Mouse (Mus musculus) kidney, embryonic 15.5 days (tissue): ENCODE measurements around the gene Gsdme. TPM values are rescaled to one million over a fixed set of nuclear protein-coding genes. Genes with fewer than 3 reads are reported as not detected.

Source experiments
- ATAC-seq: fragments of 200-750 bp; cut with Nextera tagmentation; replicated peaks from 2 replicates; pipeline ENCODE4 v1.8.0; 2017; ENCODE audit warnings: moderate TSS enrichment; ENCODE audit not compliant: low FRiP score
- H3K27ac ChIP-seq: fragments of 300-500 bp; sonication (generic); 2 replicates; pipeline ENCODE4 v1.5.1; 2015; ENCODE audit warnings: mild to moderate bottlenecking, inconsistent platforms
- H3K27me3 ChIP-seq: fragments of 300-500 bp; sonication (generic); 2 replicates; pipeline ENCODE4 v1.6.1; 2015; ENCODE audit warnings: inconsistent platforms
- H3K36me3 ChIP-seq: fragments of 300-500 bp; sonication (generic); 2 replicates; pipeline ENCODE4 v1.6.1; 2015; ENCODE audit warnings: inconsistent platforms
- H3K4me1 ChIP-seq: fragments of 300-500 bp; sonication (generic); 2 replicates; pipeline ENCODE4 v1.6.1; 2015; ENCODE audit warnings: inconsistent platforms
- H3K4me2 ChIP-seq: fragments of 300-500 bp; sonication (generic); 2 replicates; pipeline ENCODE4 v1.6.1; 2015; ENCODE audit warnings: moderate library complexity, mild to moderate bottlenecking, inconsistent platforms
- H3K4me3 ChIP-seq: fragments of 300-500 bp; sonication (generic); replicated peaks from 2 replicates; pipeline ENCODE4 v1.5.1; 2015; ENCODE audit warnings: mild to moderate bottlenecking, inconsistent platforms
- H3K9ac ChIP-seq: fragments of 300-500 bp; sonication (generic); 2 replicates; pipeline ENCODE4 v1.6.1; 2015; ENCODE audit warnings: mild to moderate bottlenecking, inconsistent platforms
- H3K9me3 ChIP-seq: fragments of 300-500 bp; sonication (generic); replicated peaks from 2 replicates; pipeline ENCODE4 v1.6.1; 2016; ENCODE audit warnings: inconsistent platforms
- WGBS: fragments of 180-500 bp; shearing (Covaris S2); methylation state at CpG from one replicate; pipeline ENCODE4 v1.1.7; 2015; ENCODE audit warnings: mixed read lengths; 5-methylcytosine and 5-hydroxymethylcytosine counted together
- polyA plus RNA-seq: library from polyadenylated mRNA; unstranded; fragments of >200 nt; fragmentation: Nextera tagmentation; extraction: Ambion mirVana; gene quantifications from 2 replicates; pipeline ENCODE4 v1.2.1, GENCODE M21; 2015

Gsdme gene
- polyA plus RNA-seq, 1 experiment from 2014 or later: 56.2 TPM

DNA sequence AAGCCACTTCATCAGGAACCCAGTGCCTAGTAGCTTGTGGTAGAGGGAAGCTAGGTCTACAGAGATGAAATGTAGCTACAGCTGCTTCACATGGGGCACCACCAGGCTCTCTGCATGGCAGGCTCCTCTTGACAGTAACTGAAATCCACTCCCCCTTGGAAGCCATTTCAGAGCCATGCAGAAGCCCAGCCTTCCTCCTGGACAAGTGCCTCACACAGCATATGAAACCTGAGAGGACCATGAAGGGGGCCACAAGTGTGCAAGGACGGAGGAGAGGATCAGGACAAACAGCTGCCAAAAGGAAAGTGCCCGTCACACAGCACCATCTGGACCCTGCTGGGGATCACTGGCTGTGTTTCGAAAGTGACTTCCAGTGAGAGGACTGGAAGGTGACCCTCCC is 45.0 kb downstream of the Gsdme start:
- no peaks in the 10 kb centered on the region for H3K9me3 ChIP-seq
- H3K9ac ChIP-seq: no peak overlapping the region
- ATAC-seq: no peak
- no peaks in the 10 kb centered on the region for H3K36me3 ChIP-seq
- H3K27ac ChIP-seq: no peak overlapping the region
- WGBS: 49% methylated on average over 3 of the region's 3 CpGs
- H3K4me1 ChIP-seq: peaks cover 5% of the 10 kb centered on the region; the same call in 1 of the 2 replicates
- no peak overlapping the region for H3K4me2 ChIP-seq
- no peak overlapping the region for H3K4me3 ChIP-seq
- no peaks in the 10 kb centered on the region for H3K27me3 ChIP-seq

DNA sequence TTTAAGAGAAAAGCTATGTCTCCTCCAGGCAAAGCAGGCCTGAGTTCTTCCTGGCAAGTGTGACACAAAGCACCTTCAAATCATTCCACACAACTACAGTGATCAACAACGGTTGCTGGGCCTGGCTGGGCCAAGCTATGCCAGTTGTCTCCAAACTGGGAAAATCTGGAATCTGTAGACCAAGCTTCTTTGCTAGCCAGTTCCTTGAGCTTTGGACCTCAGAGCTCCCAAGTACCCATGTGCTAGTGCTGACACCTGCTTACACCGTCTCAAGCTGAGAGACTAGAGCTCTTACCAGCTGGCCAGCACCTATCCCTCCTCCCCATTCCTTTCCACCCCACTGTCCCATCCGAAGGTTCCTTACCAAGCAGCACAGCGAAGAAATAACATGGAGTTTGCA is 47.7 kb downstream of the Gsdme start:
- H3K27ac ChIP-seq: no peak overlapping the region

DNA sequence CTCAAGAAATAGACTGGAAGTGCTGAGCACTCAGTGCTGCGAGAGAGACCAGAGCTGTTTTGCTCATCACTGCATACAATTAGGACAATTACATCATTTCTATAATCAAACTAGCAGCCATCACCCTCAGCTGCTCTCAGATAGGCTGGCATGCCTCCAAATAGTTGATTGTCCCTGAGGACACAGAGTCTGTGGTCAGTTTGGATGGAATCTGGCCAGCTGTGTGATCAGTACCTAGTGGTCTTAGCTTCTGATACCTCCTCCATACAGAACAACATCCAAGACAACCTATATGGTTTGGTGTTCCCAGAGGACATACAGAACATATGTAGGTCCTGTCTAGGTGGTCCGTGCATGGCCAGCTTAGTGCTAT is 48.3 kb downstream of the Gsdme start:
- no peak for ATAC-seq
- 86% methylated on average over 2 of the region's 2 CpGs for WGBS
- Histone ChIP-seq H3K4me2 (no peak overlapping the region), H3K27ac (no peak overlapping the region), H3K4me3 (no peak overlapping the region), H3K9ac (no peak overlapping the region), H3K36me3 (no peaks in the 10 kb centered on the region), H3K4me1 (peaks cover 5% of the 10 kb centered on the region; the same call in 1 of the 2 replicates), H3K9me3 (no peaks in the 10 kb centered on the region), H3K27me3 (no peaks in the 10 kb centered on the region)

More for the DNA sequence above, 47.7 kb downstream of the Gsdme start:
- Histone ChIP-seq H3K9me3 (no peaks in the 10 kb centered on the region), H3K27me3 (no peaks in the 10 kb centered on the region), H3K4me2 (no peak overlapping the region), H3K4me1 (peaks cover 5% of the 10 kb centered on the region; the same call in 1 of the 2 replicates), H3K9ac (no peak overlapping the region), H3K36me3 (no peaks in the 10 kb centered on the region), H3K4me3 (no peak overlapping the region)
- no peak for ATAC-seq
- WGBS: 88% methylated on average over 4 of the region's 4 CpGs

DNA sequence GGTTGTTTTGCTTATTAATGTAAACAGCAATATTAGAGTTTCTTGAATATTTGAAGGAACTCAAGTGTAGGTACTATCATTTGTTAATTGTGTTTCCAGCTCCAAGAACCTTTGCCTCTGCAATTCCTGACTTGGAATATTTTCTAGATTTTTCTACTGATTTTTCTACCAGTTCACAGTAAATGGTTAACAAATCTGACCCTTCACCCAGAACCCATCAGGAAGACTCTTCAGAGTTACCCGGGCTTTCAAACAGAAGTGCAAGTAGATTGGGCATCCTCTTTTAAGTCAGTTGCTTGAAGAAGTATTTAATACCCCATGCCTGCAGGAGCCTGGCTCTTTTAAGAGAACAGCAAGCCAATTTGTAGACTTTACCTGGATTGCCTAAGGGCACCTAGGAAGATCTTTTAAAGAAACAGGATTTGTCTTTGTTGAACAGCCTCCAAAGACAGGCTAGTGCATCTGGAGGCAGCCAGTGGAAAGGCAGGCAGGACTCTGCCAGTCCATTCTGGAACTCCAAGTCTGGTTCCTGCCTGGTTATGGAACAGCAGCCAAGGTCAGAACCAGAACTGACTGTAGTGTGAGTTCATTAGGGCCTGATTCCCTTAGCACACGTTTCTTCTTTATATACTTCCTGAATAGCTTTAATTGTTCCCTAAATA is 48.8 kb downstream of the Gsdme start:
- Histone ChIP-seq H3K9me3 (no peaks in the 10 kb centered on the region), H3K4me2 (no peak overlapping the region), H3K36me3 (no peaks in the 10 kb centered on the region), H3K27me3 (no peaks in the 10 kb centered on the region), H3K9ac (no peak overlapping the region), H3K27ac (0 out of 2 replicates have a peak overlapping the region, but pooled peaks have one; percentile 10), H3K4me1 (peaks cover 5% of the 10 kb centered on the region; the same call in 1 of the 2 replicates), H3K4me3 (no peak overlapping the region)
- WGBS: 61% methylated on average over 2 of the region's 2 CpGs
- no peak for ATAC-seq

DNA sequence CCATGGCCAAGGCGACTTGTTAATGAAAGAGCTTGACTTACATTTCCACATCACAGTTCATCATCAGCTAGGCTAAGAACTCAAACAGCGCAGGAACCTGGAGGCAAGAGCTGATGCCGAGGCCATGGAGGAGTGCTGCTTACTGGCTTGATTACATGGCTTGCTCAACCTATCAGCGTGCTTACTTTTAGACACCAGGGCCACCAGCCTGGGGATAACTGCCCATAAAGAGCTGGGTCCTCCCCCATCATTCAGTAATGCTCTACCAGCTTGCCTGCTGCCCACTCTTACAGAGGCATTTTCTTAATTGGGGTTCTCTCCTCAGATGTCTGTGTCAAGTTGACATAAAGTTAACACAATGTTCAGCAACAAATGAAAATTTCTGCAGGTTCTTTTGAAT is 58.6 kb downstream of the Gsdme start:
- Histone ChIP-seq H3K4me3 (no peak overlapping the region), H3K4me2 (no peak overlapping the region), H3K36me3 (no peaks in the 10 kb centered on the region; the same call in 1 of the 2 replicates), H3K27me3 (no peaks in the 10 kb centered on the region), H3K27ac (no peak overlapping the region), H3K4me1 (0 out of 2 replicates have a peak, but pooled peaks cover 9% of the 10 kb centered on the region), H3K9me3 (no peaks in the 10 kb centered on the region), H3K9ac (no peak overlapping the region)
- 0 out of 2 replicates have a peak, but pooled peaks have one; percentile 49 for ATAC-seq
- WGBS: 80% methylated on average over 4 of the region's 4 CpGs

DNA sequence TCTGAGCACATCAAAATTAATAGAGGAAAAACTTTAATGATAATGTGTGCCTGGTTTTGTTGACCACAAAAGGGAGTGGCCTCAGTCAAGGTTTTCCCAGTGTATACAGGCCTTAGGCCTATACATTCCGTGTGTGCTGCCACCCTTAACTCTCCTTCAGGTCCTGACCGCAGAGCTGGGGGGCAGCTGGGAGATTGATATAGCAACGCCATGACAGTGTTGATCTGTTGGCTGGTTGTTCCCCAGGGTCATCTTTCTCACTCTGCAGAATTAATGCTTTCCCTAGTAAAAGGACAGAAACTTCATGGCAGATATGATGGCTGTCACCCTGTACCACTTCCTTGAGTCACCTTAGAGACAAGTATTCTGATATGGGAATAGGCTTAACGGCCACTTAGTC is 59.3 kb downstream of the Gsdme start:
- 0 out of 2 replicates have a peak, but pooled peaks cover 9% of the 10 kb centered on the region for H3K4me1 ChIP-seq
- no peak overlapping the region for H3K27ac ChIP-seq
- H3K4me3 ChIP-seq: no peak overlapping the region
- H3K36me3 ChIP-seq: no peaks in the 10 kb centered on the region; the same call in 1 of the 2 replicates
- no peaks in the 10 kb centered on the region for H3K9me3 ChIP-seq
- no peaks in the 10 kb centered on the region for H3K27me3 ChIP-seq
- no peak overlapping the region for H3K9ac ChIP-seq
- WGBS: 71% methylated on average over 4 of the region's 4 CpGs
- H3K4me2 ChIP-seq: no peak overlapping the region
- no peak for ATAC-seq

DNA sequence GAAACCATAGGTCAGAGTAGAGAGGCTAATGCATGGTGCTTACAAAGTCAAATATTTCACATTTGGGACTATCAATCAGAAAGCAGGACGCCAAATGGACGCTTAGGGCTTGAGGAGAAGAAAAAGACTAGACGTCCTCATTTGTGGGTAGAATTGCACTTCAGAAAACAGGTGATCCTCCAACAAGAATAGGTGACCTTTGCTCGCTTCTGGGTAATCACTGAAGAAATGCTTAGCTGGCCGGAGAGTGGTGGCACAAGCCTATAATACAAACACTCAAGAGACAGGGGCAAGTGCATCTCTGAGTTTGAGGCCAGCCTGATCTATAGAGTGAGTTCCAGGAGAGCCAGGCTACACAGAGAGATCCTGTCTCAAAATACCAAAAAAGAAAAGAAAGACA is 69.8 kb downstream of the Gsdme start:
- Histone ChIP-seq H3K4me3 (no peak overlapping the region), H3K9ac (no peak overlapping the region), H3K27me3 (no peaks in the 10 kb centered on the region), H3K27ac (no peak overlapping the region), H3K4me1 (0 out of 2 replicates have a peak, but pooled peaks cover 3% of the 10 kb centered on the region), H3K36me3 (peaks cover 49% of the 10 kb centered on the region), H3K9me3 (no peaks in the 10 kb centered on the region), H3K4me2 (no peak overlapping the region)
- ATAC-seq: no peak
- WGBS: 65% methylated on average over 5 of the region's 5 CpGs

DNA sequence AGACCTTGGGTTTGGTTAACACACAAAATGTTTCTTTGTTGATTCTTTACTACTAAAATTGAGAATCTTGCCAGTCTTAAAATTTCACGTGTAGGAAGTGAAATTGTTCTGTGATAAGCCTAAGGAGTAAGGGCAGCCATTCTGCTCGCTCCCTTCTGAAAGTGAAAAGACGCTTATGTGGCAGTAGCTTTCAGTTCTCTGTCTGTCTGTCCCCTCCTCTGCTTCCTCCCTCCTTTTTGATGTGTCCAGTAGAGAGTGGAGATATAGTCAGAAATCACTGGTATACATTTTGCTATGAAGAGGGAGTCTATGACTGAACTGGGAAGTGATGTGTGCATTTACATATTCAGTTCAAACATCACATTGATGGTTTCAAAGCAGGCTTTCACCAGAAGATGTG is 70.8 kb downstream of the Gsdme start:
- WGBS: 80% methylated on average over 3 of the region's 3 CpGs

DNA sequence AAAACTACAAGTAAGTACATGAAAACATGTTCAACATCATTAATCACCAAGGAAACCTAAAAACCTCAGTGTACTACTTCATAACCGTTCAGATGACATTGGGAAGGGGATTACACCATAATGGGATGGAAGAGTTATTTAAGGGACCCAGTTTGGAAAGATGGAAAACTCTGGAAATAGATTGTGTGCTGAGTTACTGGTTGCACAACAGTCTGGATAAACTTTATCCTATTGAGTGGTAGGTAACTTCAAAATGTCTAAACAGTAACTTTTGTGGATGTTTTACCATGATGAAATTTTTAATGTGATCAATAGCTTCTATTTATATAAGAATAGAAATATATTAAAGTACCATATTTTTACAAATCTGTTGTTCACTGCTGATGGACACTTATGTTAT is 71.5 kb downstream of the Gsdme start:
- H3K9ac ChIP-seq: no peak overlapping the region
- no peaks in the 10 kb centered on the region for H3K9me3 ChIP-seq
- no peak for ATAC-seq
- no peaks in the 10 kb centered on the region for H3K27me3 ChIP-seq
- no peak overlapping the region for H3K27ac ChIP-seq
- H3K4me3 ChIP-seq: no peak overlapping the region
- H3K36me3 ChIP-seq: peaks cover 35% of the 10 kb centered on the region
- WGBS: 73% methylated on average over 1 of the region's 1 CpGs
- H3K4me1 ChIP-seq: 0 out of 2 replicates have a peak, but pooled peaks cover 3% of the 10 kb centered on the region
- H3K4me2 ChIP-seq: no peak overlapping the region

More for the DNA sequence above, 70.8 kb downstream of the Gsdme start:
- Histone ChIP-seq H3K4me1 (0 out of 2 replicates have a peak, but pooled peaks cover 3% of the 10 kb centered on the region), H3K4me3 (no peak overlapping the region), H3K9me3 (no peaks in the 10 kb centered on the region), H3K9ac (no peak overlapping the region), H3K27me3 (no peaks in the 10 kb centered on the region), H3K27ac (no peak overlapping the region), H3K36me3 (peaks cover 42% of the 10 kb centered on the region), H3K4me2 (no peak overlapping the region)
- no peak for ATAC-seq

DNA sequence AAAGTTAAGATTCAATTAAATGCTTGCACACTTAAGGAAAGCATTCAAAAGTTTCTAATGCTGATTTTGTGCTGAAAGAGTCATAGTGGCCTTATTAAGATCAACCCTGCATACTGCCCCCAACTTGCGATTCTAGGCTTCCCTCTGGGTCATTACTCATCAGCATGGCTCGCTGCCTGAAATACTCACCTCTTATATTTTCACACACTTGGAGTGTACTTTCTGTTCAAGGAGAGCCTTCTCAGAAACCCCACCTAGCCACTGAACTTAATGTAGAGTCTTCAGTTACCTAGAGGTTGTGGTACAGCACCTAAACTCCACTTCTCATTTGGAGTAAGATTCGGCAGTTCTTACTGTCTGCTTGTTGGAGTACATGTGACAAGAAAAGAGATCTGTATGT is 72.1 kb downstream of the Gsdme start:
- no peaks in the 10 kb centered on the region for H3K9me3 ChIP-seq
- H3K4me1 ChIP-seq: 0 out of 2 replicates have a peak, but pooled peaks cover 3% of the 10 kb centered on the region
- H3K27ac ChIP-seq: no peak overlapping the region
- no peak for ATAC-seq
- no peak overlapping the region for H3K4me2 ChIP-seq
- H3K36me3 ChIP-seq: peaks cover 32% of the 10 kb centered on the region
- H3K27me3 ChIP-seq: no peaks in the 10 kb centered on the region
- no peak overlapping the region for H3K4me3 ChIP-seq
- WGBS: 81% methylated on average over 3 of the region's 3 CpGs
- H3K9ac ChIP-seq: no peak overlapping the region

DNA sequence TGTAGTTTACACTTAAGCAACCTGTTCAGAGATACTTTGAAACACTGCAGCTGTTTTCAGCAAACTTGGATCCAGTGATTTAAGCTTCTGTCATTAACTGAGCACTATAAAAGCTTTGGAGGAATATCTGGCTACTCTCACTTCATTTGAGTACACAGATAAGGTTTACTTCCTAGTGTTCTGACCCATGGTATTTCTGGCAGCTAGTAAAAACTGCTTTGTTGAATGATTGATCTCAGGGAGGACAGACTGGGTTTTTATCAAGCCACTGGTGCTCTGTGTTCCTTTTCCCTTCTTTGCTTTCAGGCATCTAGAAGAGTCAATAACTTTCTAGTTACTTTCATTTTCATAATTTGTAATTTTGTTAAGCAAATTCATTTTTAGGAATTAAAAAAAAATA is 74.3 kb downstream of the Gsdme start:
- H3K27ac ChIP-seq: 0 out of 2 replicates have a peak overlapping the region, but pooled peaks have one; percentile 37
- peaks cover 23% of the 10 kb centered on the region for H3K36me3 ChIP-seq
- no peak overlapping the region for H3K9ac ChIP-seq
- H3K4me1 ChIP-seq: 0 out of 2 replicates have a peak, but pooled peaks cover 3% of the 10 kb centered on the region
- H3K27me3 ChIP-seq: no peaks in the 10 kb centered on the region
- ATAC-seq: no peak
- no peaks in the 10 kb centered on the region for H3K9me3 ChIP-seq
- H3K4me2 ChIP-seq: no peak overlapping the region
- H3K4me3 ChIP-seq: no peak overlapping the region

DNA sequence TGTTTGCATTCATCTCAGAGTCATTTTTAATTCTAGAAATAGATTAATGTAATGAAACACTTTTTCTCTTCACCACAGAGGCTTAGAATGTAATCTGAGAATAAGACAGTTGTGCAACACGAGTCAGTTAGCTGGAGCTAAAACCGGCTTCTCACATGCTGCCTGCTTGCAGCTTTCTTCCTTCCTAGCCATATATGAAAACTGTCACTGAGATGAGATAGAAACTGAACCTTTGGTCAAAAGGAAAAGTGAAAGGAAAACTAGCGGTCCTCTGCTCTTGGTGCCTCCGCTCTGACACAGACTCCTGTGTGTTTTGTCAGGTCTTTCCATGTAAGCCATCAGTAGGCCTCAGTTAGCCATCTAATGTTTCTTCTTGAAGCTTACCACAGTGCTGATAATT is 75.7 kb downstream of the Gsdme start:
- no peak overlapping the region for H3K4me2 ChIP-seq
- H3K27me3 ChIP-seq: no peaks in the 10 kb centered on the region
- no peak for ATAC-seq
- H3K9ac ChIP-seq: no peak overlapping the region
- H3K4me3 ChIP-seq: no peak overlapping the region
- 0 out of 2 replicates have a peak, but pooled peaks cover 3% of the 10 kb centered on the region for H3K4me1 ChIP-seq
- no peak overlapping the region for H3K27ac ChIP-seq
- H3K9me3 ChIP-seq: no peaks in the 10 kb centered on the region
- peaks cover 34% of the 10 kb centered on the region for H3K36me3 ChIP-seq
- 56% methylated on average over 4 of the region's 4 CpGs for WGBS
